Mouse (Mus musculus) myocyte (in vitro differentiated cells): ENCODE measurements around the gene Cebpb.

Experiments used
- E2F4 ChIP-seq: IDR thresholded peaks from one replicate; pipeline ENCODE4 v1.6.1; 2011; ENCODE audit warnings: mild to moderate bottlenecking, control low read depth, moderate library complexity; ENCODE audit not compliant: insufficient read depth
- MAX ChIP-seq: IDR thresholded peaks from one replicate; pipeline ENCODE4 v1.6.1; 2011; ENCODE audit warnings: low read depth, mild to moderate bottlenecking, control low read depth
- MYOD1 ChIP-seq, 3 experiments: IDR thresholded peaks; one replicate each; pipeline ENCODE4 v1.6.1; 2011; ENCODE audit warnings: control low read depth in 2 of 3, low read depth in 2 of 3, mild to moderate bottlenecking in 2 of 3, moderate library complexity in 1 of 3; ENCODE audit not compliant: insufficient read length in 2 of 3, control insufficient read depth in 1 of 3
- POLR2A ChIP-seq: IDR thresholded peaks from one replicate; pipeline ENCODE4 v1.6.1; 2011; ENCODE audit warnings: low read depth, mild to moderate bottlenecking, control low read depth, moderate library complexity; ENCODE audit not compliant: insufficient read length
- POLR2AphosphoS2 ChIP-seq: IDR thresholded peaks from one replicate; pipeline ENCODE4 v1.6.1; 2011; ENCODE audit warnings: low read depth, control low read depth; ENCODE audit not compliant: insufficient read length
- TCF12 ChIP-seq: IDR thresholded peaks from one replicate; pipeline ENCODE4 v1.6.1; 2011; ENCODE audit warnings: mild to moderate bottlenecking, control low read depth; ENCODE audit not compliant: poor library complexity, insufficient read depth, severe bottlenecking
- USF1 ChIP-seq: IDR thresholded peaks from one replicate; pipeline ENCODE4 v1.6.1; 2011; ENCODE audit warnings: low read depth, mild to moderate bottlenecking, control low read depth, moderate library complexity

DNA sequence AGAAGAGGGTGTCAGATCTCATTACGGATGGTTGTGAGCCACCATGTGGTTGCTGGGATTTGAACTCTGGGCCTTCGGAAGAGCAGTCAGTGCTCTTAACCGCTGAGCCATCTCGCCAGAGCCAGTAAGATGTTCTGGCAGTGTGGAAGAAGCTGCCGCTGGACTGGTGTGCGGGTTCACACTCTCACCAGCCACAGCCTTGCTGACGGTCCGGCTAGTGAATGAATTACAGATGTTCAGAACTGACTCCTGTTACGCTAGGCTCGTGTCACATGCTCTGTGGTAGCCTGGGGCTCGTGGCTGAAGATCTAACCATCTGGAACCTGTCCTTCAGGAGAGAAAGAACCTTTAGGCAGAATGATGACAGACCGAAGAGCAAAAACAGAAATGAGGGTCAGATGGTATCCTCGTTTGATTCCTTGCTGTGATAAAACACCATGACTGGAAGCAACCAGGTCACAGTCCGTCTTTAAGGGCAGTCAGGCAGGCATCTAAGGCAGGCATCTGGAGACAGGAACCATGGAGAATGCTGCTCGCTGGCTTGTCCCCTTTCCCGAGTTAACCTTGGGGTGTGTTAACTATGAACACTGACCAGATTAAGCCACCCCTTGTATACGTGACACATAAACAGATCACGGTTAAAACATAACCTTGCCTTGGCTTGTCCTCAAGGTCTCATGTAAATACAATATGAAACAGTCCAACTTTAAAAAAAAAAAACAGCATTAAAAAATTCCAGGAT lies 22.6 kb upstream of the Cebpb start:
- TF ChIP-seq USF1, result no peak
- TF ChIP-seq MYOD1 (IDR thresholded peaks at IDR 0.05; ENCODE audit: control insufficient read depth in 1 of 3, insufficient read length in 2 of 3, low read depth in 2 of 3), result no peak
- no peak for TF ChIP-seq POLR2A
- no peak for TF ChIP-seq MAX
- TF ChIP-seq TCF12, result no peak
- TF ChIP-seq POLR2AphosphoS2, result no peak
- TF ChIP-seq E2F4, result no peak
